Mouse (Mus musculus): ENCODE data around the gene Mpnd. TPM values are rescaled to one million over a fixed set of nuclear protein-coding genes. Genes with fewer than 3 reads are reported as not detected.
A peak's percentile ranks its signal among the peaks of the same experiment; 100 is the strongest.

Gene Mpnd
- polyA plus RNA-seq, 1 experiment, result 188 TPM

GRCm38 (mm10) chr17:56022989-56023290, 17.4 kb downstream of the Mpnd start:
- 0 out of 2 replicates have a peak overlapping the region, but pooled peaks have one; percentile 1 for H3K27ac ChIP-seq (ENCODE audit: control insufficient read depth, insufficient read depth, low read length)
- WGBS, result 94% methylated on average over 4 of the region's 4 CpGs
- no peaks in the 10 kb centered on the region; the same call in 1 of the 2 replicates for H3K36me3 ChIP-seq (ENCODE audit: control insufficient read depth, insufficient read depth, low read length)
- TF ChIP-seq POLR2A (IDR thresholded peaks at IDR 0.05; ENCODE audit: control insufficient read depth, extremely low read depth, insufficient read depth, low read length, poor library complexity) (no peak), CTCF (IDR thresholded peaks at IDR 0.05; ENCODE audit: borderline replicate concordance, control insufficient read depth, extremely low read depth, insufficient read depth, low read length, poor library complexity) (no peak)
- DNase-seq, result no peak
- H3K27me3 ChIP-seq (ENCODE audit: control insufficient read depth, insufficient read depth, low read length), result no peaks in the 10 kb centered on the region
- H3K4me1 ChIP-seq (replicated peaks; ENCODE audit: control insufficient read depth, insufficient read depth, low read length), result peaks cover 70% of the 10 kb centered on the region
- H3K4me3 ChIP-seq (ENCODE audit: control insufficient read depth, insufficient read depth, low read length), result no peak overlapping the region

GRCm38 (mm10) chr17:56023386-56023785, 17.9 kb downstream of the Mpnd start:
- Histone ChIP-seq H3K27me3 (ENCODE audit: control insufficient read depth, insufficient read depth, low read length) (no peaks in the 10 kb centered on the region), H3K27ac (ENCODE audit: control insufficient read depth, insufficient read depth, low read length) (0 out of 2 replicates have a peak overlapping the region, but pooled peaks have one; percentile 8), H3K4me1 (replicated peaks; ENCODE audit: control insufficient read depth, insufficient read depth, low read length) (peaks cover 69% of the 10 kb centered on the region), H3K36me3 (ENCODE audit: control insufficient read depth, insufficient read depth, low read length) (no peaks in the 10 kb centered on the region; the same call in 1 of the 2 replicates), H3K4me3 (ENCODE audit: control insufficient read depth, insufficient read depth, low read length) (no peak overlapping the region)
- DNase-seq, result no peak
- 52% methylated on average over 5 of the region's 5 CpGs for WGBS
- TF ChIP-seq POLR2A (IDR thresholded peaks at IDR 0.05; ENCODE audit: control insufficient read depth, extremely low read depth, insufficient read depth, low read length, poor library complexity) (no peak), CTCF (IDR thresholded peaks at IDR 0.05; ENCODE audit: borderline replicate concordance, control insufficient read depth, extremely low read depth, insufficient read depth, low read length, poor library complexity) (no peak)

GRCm38 (mm10) chr17:56024476-56024875, 19.0 kb downstream of the Mpnd start:
- Histone ChIP-seq H3K27ac (ENCODE audit: control insufficient read depth, insufficient read depth, low read length) (no peak overlapping the region), H3K4me3 (ENCODE audit: control insufficient read depth, insufficient read depth, low read length) (no peak overlapping the region), H3K4me1 (replicated peaks; ENCODE audit: control insufficient read depth, insufficient read depth, low read length) (peaks cover 62% of the 10 kb centered on the region), H3K36me3 (ENCODE audit: control insufficient read depth, insufficient read depth, low read length) (no peaks in the 10 kb centered on the region; the same call in 1 of the 2 replicates), H3K27me3 (ENCODE audit: control insufficient read depth, insufficient read depth, low read length) (no peaks in the 10 kb centered on the region)
- no peak for DNase-seq
- TF ChIP-seq POLR2A (IDR thresholded peaks at IDR 0.05; ENCODE audit: control insufficient read depth, extremely low read depth, insufficient read depth, low read length, poor library complexity) (no peak), CTCF (IDR thresholded peaks at IDR 0.05; ENCODE audit: borderline replicate concordance, control insufficient read depth, extremely low read depth, insufficient read depth, low read length, poor library complexity) (no peak)
- WGBS, result 72% methylated on average over 2 of the region's 2 CpGs

GRCm38 (mm10) chr17:56024931-56025330, 19.4 kb downstream of the Mpnd start:
- Histone ChIP-seq H3K27ac (ENCODE audit: control insufficient read depth, insufficient read depth, low read length) (no peak overlapping the region), H3K36me3 (ENCODE audit: control insufficient read depth, insufficient read depth, low read length) (no peaks in the 10 kb centered on the region; the same call in 1 of the 2 replicates), H3K4me1 (replicated peaks; ENCODE audit: control insufficient read depth, insufficient read depth, low read length) (peaks cover 63% of the 10 kb centered on the region), H3K27me3 (ENCODE audit: control insufficient read depth, insufficient read depth, low read length) (no peaks in the 10 kb centered on the region), H3K4me3 (ENCODE audit: control insufficient read depth, insufficient read depth, low read length) (no peak overlapping the region)
- 80% methylated on average over 5 of the region's 5 CpGs for WGBS
- no peak for TF ChIP-seq POLR2A (IDR thresholded peaks at IDR 0.05; ENCODE audit: control insufficient read depth, extremely low read depth, insufficient read depth, low read length, poor library complexity)
- TF ChIP-seq CTCF (IDR thresholded peaks at IDR 0.05; ENCODE audit: borderline replicate concordance, control insufficient read depth, extremely low read depth, insufficient read depth, low read length, poor library complexity), result no peak
- DNase-seq, result no peak

- Histone ChIP-seq H3K27ac (ENCODE audit: control insufficient read depth, insufficient read depth, low read length) (no peak overlapping the region), H3K4me1 (replicated peaks; ENCODE audit: control insufficient read depth, insufficient read depth, low read length) (peaks cover 60% of the 10 kb centered on the region), H3K4me3 (ENCODE audit: control insufficient read depth, insufficient read depth, low read length) (no peak overlapping the region), H3K36me3 (ENCODE audit: control insufficient read depth, insufficient read depth, low read length) (no peaks in the 10 kb centered on the region), H3K27me3 (ENCODE audit: control insufficient read depth, insufficient read depth, low read length) (no peaks in the 10 kb centered on the region)
- WGBS, result 100% methylated on average over 1 of the region's 1 CpGs
- DNase-seq, result no peak
- TF ChIP-seq POLR2A (IDR thresholded peaks at IDR 0.05; ENCODE audit: control insufficient read depth, extremely low read depth, insufficient read depth, low read length, poor library complexity) (no peak), CTCF (IDR thresholded peaks at IDR 0.05; ENCODE audit: borderline replicate concordance, control insufficient read depth, extremely low read depth, insufficient read depth, low read length, poor library complexity) (no peak)
Measured at GRCm38 (mm10) chr17:56026303-56026702, 20.8 kb downstream of the Mpnd start.

- H3K4me3 ChIP-seq (ENCODE audit: control insufficient read depth, insufficient read depth, low read length), result no peak overlapping the region
- H3K27me3 ChIP-seq (ENCODE audit: control insufficient read depth, insufficient read depth, low read length), result no peaks in the 10 kb centered on the region
- no peak overlapping the region for H3K27ac ChIP-seq (ENCODE audit: control insufficient read depth, insufficient read depth, low read length)
- DNase-seq, result no peak
- H3K4me1 ChIP-seq (replicated peaks; ENCODE audit: control insufficient read depth, insufficient read depth, low read length), result peaks cover 59% of the 10 kb centered on the region
- WGBS, result 77% methylated on average over 1 of the region's 1 CpGs
- no peaks in the 10 kb centered on the region for H3K36me3 ChIP-seq (ENCODE audit: control insufficient read depth, insufficient read depth, low read length)
- TF ChIP-seq POLR2A (IDR thresholded peaks at IDR 0.05; ENCODE audit: control insufficient read depth, extremely low read depth, insufficient read depth, low read length, poor library complexity) (no peak), CTCF (IDR thresholded peaks at IDR 0.05; ENCODE audit: borderline replicate concordance, control insufficient read depth, extremely low read depth, insufficient read depth, low read length, poor library complexity) (no peak)
Measured at GRCm38 (mm10) chr17:56026881-56027280, 21.4 kb downstream of the Mpnd start.

All from thymus, adult 2 months (tissue).